Mouse (Mus musculus): ENCODE data around the gene Ramac. TPM values are rescaled to one million over a fixed set of nuclear protein-coding genes. Genes with fewer than 3 reads are reported as not detected.

The Ramac gene
- total RNA-seq, 2 experiments from 2014 or later, result 79.8 to 92.8 TPM

- ATAC-seq (replicated peaks; ENCODE audit: poor library complexity), result no peak
These were observed 12.6 kb downstream of the Ramac start for GRCm38 (mm10) chr7:81775325-81775724.

GRCm38 (mm10) chr7:81777667-81778218, 15.0 kb downstream of the Ramac start:
- peak; percentile 60 for ATAC-seq (replicated peaks; ENCODE audit: poor library complexity)

- peak; percentile 17; the same call in 1 of the 2 replicates for ATAC-seq (replicated peaks; ENCODE audit: poor library complexity)
These were observed 25.8 kb downstream of the Ramac start for GRCm38 (mm10) chr7:81788536-81788935.

GRCm38 (mm10) chr7:81789095-81789757, 26.5 kb downstream of the Ramac start, which contains the start of gene 3110040N11Rik:
Gene 3110040N11Rik (minus strand): TSS chr7:81789478.
- ATAC-seq (replicated peaks; ENCODE audit: poor library complexity), result peak; percentile 93

GRCm38 (mm10) chr7:81806067-81806466, 43.3 kb downstream of the Ramac start:
- 0 out of 2 replicates have a peak, but pooled peaks have one; percentile 26 for ATAC-seq (replicated peaks; ENCODE audit: poor library complexity)

Other genes starting within 250 kb of the Ramac start
- gene Fsd2, start 196.0 kb upstream of the Ramac start, total RNA-seq (2015), result 0.17 TPM in 1 of 2 replicates, not detected in the other
- gene Fsd2, start 196.0 kb upstream of the Ramac start, total RNA-seq (2017), result 0.04 and 0.27 TPM in 2 replicates
- 12.3 and 13.4 TPM in 2 replicates for gene Whamm, start 191.7 kb upstream of the Ramac start, total RNA-seq (2015)
- 17.5 and 18.6 TPM in 2 replicates for gene Whamm, start 191.7 kb upstream of the Ramac start, total RNA-seq (2017)
- 0.44 TPM in 2 replicates for gene Homer2, start 55.4 kb upstream of the Ramac start, total RNA-seq (2015)
- gene Homer2, start 55.4 kb upstream of the Ramac start, total RNA-seq (2017), result 0.71 and 0.74 TPM in 2 replicates
- gene 3110040N11Rik, start 26.6 kb downstream of the Ramac start, total RNA-seq (2015), result 28.1 and 45.7 TPM in 2 replicates
- 96.3 and 102 TPM in 2 replicates for gene 3110040N11Rik, start 26.6 kb downstream of the Ramac start, total RNA-seq (2017)
- gene Btbd1, start 66.5 kb downstream of the Ramac start, total RNA-seq (2015), result 55.0 and 59.1 TPM in 2 replicates
- gene Btbd1, start 66.5 kb downstream of the Ramac start, total RNA-seq (2017), result 70.8 and 105 TPM in 2 replicates
- gene Gm10160, start 92.9 kb downstream of the Ramac start, total RNA-seq (2015), result not detected in 2 replicates
- not detected in 2 replicates for gene Gm10160, start 92.9 kb downstream of the Ramac start, total RNA-seq (2017)
- gene Tm6sf1, start 96.1 kb downstream of the Ramac start, total RNA-seq (2015), result 186 and 194 TPM in 2 replicates
- gene Tm6sf1, start 96.1 kb downstream of the Ramac start, total RNA-seq (2017), result 159 and 203 TPM in 2 replicates
- gene Hdgfl3, start 171.5 kb downstream of the Ramac start, total RNA-seq (2015), result 0.37 and 1.6 TPM in 2 replicates
- gene Hdgfl3, start 171.5 kb downstream of the Ramac start, total RNA-seq (2017), result 0.87 and 1.5 TPM in 2 replicates
- not detected in 2 replicates for gene Bnc1, start 229.4 kb downstream of the Ramac start, total RNA-seq (2015)
- gene Bnc1, start 229.4 kb downstream of the Ramac start, total RNA-seq (2017), result not detected in 2 replicates

All from megakaryocyte progenitor cell, adult 5-6 weeks (primary cell).